Mouse (Mus musculus): ENCODE measurements around the gene Fam214a. TPM values are rescaled to one million over a fixed set of nuclear protein-coding genes. Genes with fewer than 3 reads are reported as not detected.
"Not testable (repeated sequence)": the region's sequence is repeated elsewhere in the genome, so short reads cannot be mapped to it uniquely, and the experiment has no call there.

The Fam214a gene
- total RNA-seq, 2 experiments from 2014 or later, result 47.5 to 52.1 TPM

- DNase-seq (ENCODE audit: low spot score in 2 of 2), result peak; percentile 90 to 93
- peak overlapping the region; percentile 65 for H3K4me3 ChIP-seq
- peak overlapping the region; percentile 99 for H3K27ac ChIP-seq
- TF ChIP-seq CTCF (conservative IDR thresholded peaks at IDR 0.05), result no peak
Observed at GRCm38 (mm10) chr9:74975911-74976563, 23.4 kb downstream of the Fam214a start.

GRCm38 (mm10) chr9:74977251-74977650 is 24.6 kb downstream of the Fam214a start:
- no peak for TF ChIP-seq CTCF (conservative IDR thresholded peaks at IDR 0.05)
- peak overlapping the region; percentile 81 for H3K27ac ChIP-seq
- H3K4me3 ChIP-seq, result peak overlapping the region; percentile 65
- no peak for DNase-seq (ENCODE audit: low spot score in 2 of 2)

- Histone ChIP-seq H3K4me3 (peak overlapping the region; percentile 65), H3K27ac (peak overlapping the region; percentile 81)
- no peak for TF ChIP-seq CTCF (conservative IDR thresholded peaks at IDR 0.05)
- DNase-seq (ENCODE audit: low spot score in 2 of 2), result no peak
Observed at GRCm38 (mm10) chr9:74977962-74978361, 25.3 kb downstream of the Fam214a start.

GRCm38 (mm10) chr9:74978868-74979267 is 26.2 kb downstream of the Fam214a start:
- TF ChIP-seq CTCF (conservative IDR thresholded peaks at IDR 0.05), result no peak
- DNase-seq (ENCODE audit: low spot score in 2 of 2), result no peak
- Histone ChIP-seq H3K27ac (peak overlapping the region; percentile 81), H3K4me3 (peak overlapping the region; percentile 65)

- no peak for DNase-seq (ENCODE audit: low spot score in 2 of 2)
- Histone ChIP-seq H3K27ac (peak overlapping the region; percentile 81), H3K4me3 (peak overlapping the region; percentile 65)
Observed at GRCm38 (mm10) chr9:74979371-74979770, 26.7 kb downstream of the Fam214a start.

GRCm38 (mm10) chr9:74979866-74980265 is 27.2 kb downstream of the Fam214a start:
- Histone ChIP-seq H3K4me3 (peak overlapping the region; percentile 2; the same call in 1 of the 2 replicates), H3K27ac (peak overlapping the region; percentile 81)
- DNase-seq (ENCODE audit: low spot score in 2 of 2), result no peak
- no peak for TF ChIP-seq CTCF (conservative IDR thresholded peaks at IDR 0.05)

More at GRCm38 (mm10) chr9:74979371-74979770, 26.7 kb downstream of the Fam214a start:
- TF ChIP-seq CTCF (conservative IDR thresholded peaks at IDR 0.05), result no peak

GRCm38 (mm10) chr9:74981663-74982111 is 29.0 kb downstream of the Fam214a start:
- Histone ChIP-seq H3K27ac (peak overlapping the region; percentile 1; the same call in 1 of the 2 replicates), H3K4me3 (no peak overlapping the region)
- no peak for DNase-seq (ENCODE audit: low spot score in 2 of 2)
- no peak for TF ChIP-seq CTCF (conservative IDR thresholded peaks at IDR 0.05)

- no peak overlapping the region; the same call in 1 of the 2 replicates for H3K27ac ChIP-seq
- H3K4me3 ChIP-seq, result no peak overlapping the region
- no peak for DNase-seq (ENCODE audit: low spot score in 2 of 2)
- TF ChIP-seq CTCF (conservative IDR thresholded peaks at IDR 0.05), result no peak
Observed at GRCm38 (mm10) chr9:74982193-74982592, 29.5 kb downstream of the Fam214a start.

GRCm38 (mm10) chr9:74982722-74983121 is 30.0 kb downstream of the Fam214a start:
- not testable (repeated sequence) for DNase-seq (ENCODE audit: low spot score in 2 of 2); H3K4me3 ChIP-seq; H3K27ac ChIP-seq

- no peak for TF ChIP-seq CTCF (conservative IDR thresholded peaks at IDR 0.05)
- Histone ChIP-seq H3K27ac (no peak overlapping the region), H3K4me3 (no peak overlapping the region)
- DNase-seq (ENCODE audit: low spot score in 2 of 2), result no peak
Observed at GRCm38 (mm10) chr9:74985173-74985715, 32.6 kb downstream of the Fam214a start.

GRCm38 (mm10) chr9:74985770-74986169 is 33.1 kb downstream of the Fam214a start:
- H3K27ac ChIP-seq, result no peak overlapping the region
- DNase-seq (ENCODE audit: low spot score in 2 of 2), result no peak
- TF ChIP-seq CTCF (conservative IDR thresholded peaks at IDR 0.05), result no peak
- H3K4me3 ChIP-seq, result no peak overlapping the region

- DNase-seq (ENCODE audit: low spot score in 2 of 2), result no peak
- Histone ChIP-seq H3K4me3 (no peak overlapping the region), H3K27ac (peak overlapping the region; percentile 32; the same call in 1 of the 2 replicates)
- TF ChIP-seq CTCF (conservative IDR thresholded peaks at IDR 0.05), result no peak
Observed at GRCm38 (mm10) chr9:74988893-74989460, 36.3 kb downstream of the Fam214a start.

GRCm38 (mm10) chr9:74989990-74990389 is 37.3 kb downstream of the Fam214a start:
- DNase-seq (ENCODE audit: low spot score in 2 of 2), result no peak
- H3K4me3 ChIP-seq, result no peak overlapping the region

More at GRCm38 (mm10) chr9:74989990-74990389, 37.3 kb downstream of the Fam214a start:
- peak overlapping the region; percentile 46 for H3K27ac ChIP-seq
- TF ChIP-seq CTCF (conservative IDR thresholded peaks at IDR 0.05), result no peak
